Mouse (Mus musculus) kidney, adult 2 months (tissue): ENCODE measurements around the gene Snrpc.
"Not testable (repeated sequence)": the region's sequence is repeated elsewhere in the genome, so short reads cannot be mapped to it uniquely, and the experiment has no call there.

Source experiments
- CTCF ChIP-seq: fragments of 200-500 bp; conservative IDR thresholded peaks from 2 replicates; pipeline ENCODE4 v1.5.1; 2011; ENCODE audit warnings: low read depth, mild to moderate bottlenecking, control low read depth, low read length, moderate library complexity, mixed read lengths; ENCODE audit not compliant: insufficient read depth, insufficient read length
- POLR2A ChIP-seq: fragments of 200-500 bp; IDR thresholded peaks from one replicate; pipeline ENCODE4 v1.6.1; 2011; ENCODE audit warnings: low read depth, low read length, control low read depth

- TF ChIP-seq CTCF, POLR2A: not testable (repeated sequence)
Observed at GRCm38 (mm10) chr17:27837850-27838249, at the start of gene Snrpc.
